Mouse (Mus musculus) heart, embryonic 12.5 days (tissue): ENCODE data around the gene Nkiras2. TPM values are rescaled to one million over a fixed set of nuclear protein-coding genes. Genes with fewer than 3 reads are reported as not detected.
"Not testable (repeated sequence)": the region's sequence is repeated elsewhere in the genome, so short reads cannot be mapped to it uniquely, and the experiment has no call there.

ENCODE experiments used
- ATAC-seq: fragments of 200-750 bp; cut with Nextera tagmentation; 2 replicates; pipeline ENCODE4 v1.8.0; 2017; ENCODE audit warnings: moderate TSS enrichment, moderate library complexity; ENCODE audit not compliant: insufficient number of reproducible peaks, low FRiP score
- H3K27ac ChIP-seq: fragments of 300-500 bp; sonication (generic); 2 replicates; pipeline ENCODE4 v1.5.1; 2016; ENCODE audit warnings: mild to moderate bottlenecking, moderate library complexity; ENCODE audit not compliant: poor library complexity, severe bottlenecking
- H3K27me3 ChIP-seq: fragments of 300-500 bp; sonication (generic); replicated peaks from 2 replicates; pipeline ENCODE4 v1.6.1; 2016; ENCODE audit warnings: mild to moderate bottlenecking, moderate library complexity
- H3K36me3 ChIP-seq: fragments of 300-500 bp; sonication (generic); 2 replicates; pipeline ENCODE4 v1.6.1; 2016; ENCODE audit warnings: mild to moderate bottlenecking, moderate library complexity
- H3K4me1 ChIP-seq: fragments of 300-500 bp; sonication (generic); replicated peaks from 2 replicates; pipeline ENCODE4 v1.6.1; 2016; ENCODE audit warnings: mild to moderate bottlenecking
- H3K4me2 ChIP-seq: fragments of 300-500 bp; sonication (generic); 2 replicates; pipeline ENCODE4 v1.6.1; 2016; ENCODE audit warnings: mild to moderate bottlenecking, moderate library complexity
- H3K4me3 ChIP-seq: fragments of 300-500 bp; sonication (generic); 2 replicates; pipeline ENCODE4 v1.5.1; 2016; ENCODE audit warnings: mild to moderate bottlenecking
- H3K9ac ChIP-seq: fragments of 300-500 bp; sonication (generic); 2 replicates; pipeline ENCODE4 v1.6.1; 2016; ENCODE audit warnings: mild to moderate bottlenecking, moderate library complexity
- H3K9me3 ChIP-seq: fragments of 300-500 bp; sonication (generic); replicated peaks from 2 replicates; pipeline ENCODE4 v1.6.1; 2016; ENCODE audit warnings: mild to moderate bottlenecking, moderate library complexity
- WGBS: fragments of 180-500 bp; shearing (Covaris S2); methylation state at CpG from one replicate; pipeline ENCODE4 v1.1.7; 2016; 5-methylcytosine and 5-hydroxymethylcytosine counted together
- polyA plus RNA-seq: library from polyadenylated mRNA; unstranded; fragments of >200 nt; fragmentation: Nextera tagmentation; extraction: Ambion mirVana; gene quantifications from 2 replicates; pipeline ENCODE4 v1.2.1, GENCODE M21; 2016

The Nkiras2 gene
- polyA plus RNA-seq, 1 experiment from 2014 or later = 60.7 TPM

- not testable (repeated sequence) for ATAC-seq, H3K9me3 ChIP-seq, H3K27me3 ChIP-seq, H3K4me3 ChIP-seq, H3K36me3 ChIP-seq, H3K4me2 ChIP-seq, H3K27ac ChIP-seq, H3K9ac ChIP-seq
- 86% methylated on average over 7 of the region's 7 CpGs for WGBS
- peaks cover 31% of the 10 kb centered on the region for H3K4me1 ChIP-seq
These were observed 2.2 kb upstream of the Nkiras2 start for GRCm38 (mm10) chr11:100616836-100617235.

GRCm38 (mm10) chr11:100617480-100617879, 1.6 kb upstream of the Nkiras2 start:
- H3K27me3 ChIP-seq = no peaks in the 10 kb centered on the region
- peak overlapping the region; percentile 83 for H3K4me2 ChIP-seq
- 0 out of 2 replicates have a peak overlapping the region, but pooled peaks have one; percentile 84 for H3K4me3 ChIP-seq
- H3K9ac ChIP-seq = no peak overlapping the region
- H3K4me1 ChIP-seq = peaks cover 28% of the 10 kb centered on the region
- H3K9me3 ChIP-seq = no peaks in the 10 kb centered on the region
- WGBS = 63% methylated on average over 4 of the region's 4 CpGs
- H3K27ac ChIP-seq = no peak overlapping the region
- H3K36me3 ChIP-seq = no peaks in the 10 kb centered on the region; the same call in 1 of the 2 replicates
- ATAC-seq = no peak

- WGBS = under 1% methylated on average over 40 of the region's 40 CpGs
- Histone ChIP-seq H3K9ac (peak overlapping the region; percentile 90), H3K4me2 (peak overlapping the region; percentile 83), H3K4me1 (peaks cover 32% of the 10 kb centered on the region), H3K27me3 (no peaks in the 10 kb centered on the region), H3K27ac (peak overlapping the region; percentile 95), H3K9me3 (no peaks in the 10 kb centered on the region), H3K36me3 (peaks cover 4% of the 10 kb centered on the region), H3K4me3 (peak overlapping the region; percentile 84)
- peak; percentile 96 for ATAC-seq
These were observed 486 bp downstream of the Nkiras2 start for GRCm38 (mm10) chr11:100619485-100619975.

GRCm38 (mm10) chr11:100619982-100620381, 938 bp downstream of the Nkiras2 start, which contains the start of gene Dnajc7:
Gene Dnajc7 (minus strand): TSS chr11:100620168.
- 8% methylated on average over 11 of the region's 11 CpGs for WGBS
- Histone ChIP-seq H3K4me1 (peaks cover 33% of the 10 kb centered on the region), H3K9ac (peak within 1 kb of the TSS; percentile 90), H3K4me2 (peak within 1 kb of the TSS; percentile 83), H3K4me3 (peak within 1 kb of the TSS; percentile 84), H3K9me3 (no peaks in the 10 kb centered on the region), H3K27ac (peak within 1 kb of the TSS; percentile 95), H3K36me3 (peaks cover 8% of the 10 kb centered on the region), H3K27me3 (no peaks in the 10 kb centered on the region)
- ATAC-seq = 0 out of 2 replicates have a peak, but pooled peaks have one; percentile 1

GRCm38 (mm10) chr11:100622714-100623113, 3.7 kb downstream of the Nkiras2 start:
- Histone ChIP-seq H3K9me3 (no peaks in the 10 kb centered on the region), H3K27ac (peak overlapping the region; percentile 87), H3K4me2 (peak overlapping the region; percentile 70), H3K36me3 (peaks cover 30% of the 10 kb centered on the region), H3K9ac (peak overlapping the region; percentile 76), H3K4me1 (peaks cover 29% of the 10 kb centered on the region), H3K4me3 (peak overlapping the region; percentile 78), H3K27me3 (no peaks in the 10 kb centered on the region)
- under 1% methylated on average over 24 of the region's 24 CpGs for WGBS
- ATAC-seq = peak; percentile 89

- peaks cover 30% of the 10 kb centered on the region for H3K36me3 ChIP-seq
- 53% methylated on average over 5 of the region's 5 CpGs for WGBS
- no peaks in the 10 kb centered on the region for H3K27me3 ChIP-seq
- H3K4me1 ChIP-seq = peaks cover 21% of the 10 kb centered on the region
- peak overlapping the region; percentile 78 for H3K4me3 ChIP-seq
- no peaks in the 10 kb centered on the region for H3K9me3 ChIP-seq
- H3K9ac ChIP-seq = peak overlapping the region; percentile 76
- H3K27ac ChIP-seq = no peak overlapping the region
- H3K4me2 ChIP-seq = peak overlapping the region; percentile 70
- no peak for ATAC-seq
These were observed 4.8 kb downstream of the Nkiras2 start for GRCm38 (mm10) chr11:100623867-100624266.

- Histone ChIP-seq H3K36me3 (peaks cover 30% of the 10 kb centered on the region), H3K9ac (no peak overlapping the region), H3K9me3 (no peaks in the 10 kb centered on the region), H3K27me3 (peaks cover 3% of the 10 kb centered on the region; the same call in 1 of the 2 replicates), H3K4me1 (peaks cover 17% of the 10 kb centered on the region), H3K27ac (no peak overlapping the region), H3K4me3 (no peak overlapping the region), H3K4me2 (no peak overlapping the region)
- WGBS = 93% methylated on average over 23 of the region's 23 CpGs
- ATAC-seq = no peak
These were observed 7.0 kb downstream of the Nkiras2 start for GRCm38 (mm10) chr11:100625754-100626700.

- ATAC-seq = no peak
- Histone ChIP-seq H3K4me2 (no peak overlapping the region), H3K27ac (no peak overlapping the region)
These were observed 7.7 kb downstream of the Nkiras2 start for GRCm38 (mm10) chr11:100626701-100627195.

GRCm38 (mm10) chr11:100628056-100628455, 9.0 kb downstream of the Nkiras2 start:
- peaks cover 13% of the 10 kb centered on the region for H3K27me3 ChIP-seq
- H3K9ac ChIP-seq = no peak overlapping the region
- WGBS = 86% methylated on average over 5 of the region's 5 CpGs
- peaks cover 17% of the 10 kb centered on the region for H3K4me1 ChIP-seq
- H3K27ac ChIP-seq = no peak overlapping the region
- no peak overlapping the region for H3K4me2 ChIP-seq
- no peak for ATAC-seq
- H3K9me3 ChIP-seq = no peaks in the 10 kb centered on the region
- no peak overlapping the region for H3K4me3 ChIP-seq
- H3K36me3 ChIP-seq = peaks cover 30% of the 10 kb centered on the region

More at GRCm38 (mm10) chr11:100626701-100627195, 7.7 kb downstream of the Nkiras2 start:
- 17% methylated on average over 9 of the region's 9 CpGs for WGBS
- H3K36me3 ChIP-seq = peaks cover 30% of the 10 kb centered on the region
- peaks cover 17% of the 10 kb centered on the region for H3K4me1 ChIP-seq
- H3K9me3 ChIP-seq = no peaks in the 10 kb centered on the region
- H3K9ac ChIP-seq = no peak overlapping the region
- no peak overlapping the region for H3K4me3 ChIP-seq
- H3K27me3 ChIP-seq = peaks cover 3% of the 10 kb centered on the region; the same call in 1 of the 2 replicates

- peak overlapping the region; percentile 23; the same call in 1 of the 2 replicates for H3K9ac ChIP-seq
- peaks cover 11% of the 10 kb centered on the region for H3K4me1 ChIP-seq
- H3K36me3 ChIP-seq = peaks cover 30% of the 10 kb centered on the region
- H3K27me3 ChIP-seq = peaks cover 19% of the 10 kb centered on the region
- H3K4me2 ChIP-seq = no peak overlapping the region
- no peaks in the 10 kb centered on the region for H3K9me3 ChIP-seq
- 68% methylated on average over 13 of the region's 13 CpGs for WGBS
- H3K4me3 ChIP-seq = no peak overlapping the region
- H3K27ac ChIP-seq = no peak overlapping the region
- ATAC-seq = no peak
These were observed 9.9 kb downstream of the Nkiras2 start for GRCm38 (mm10) chr11:100628862-100629352.

- ATAC-seq = no peak
- peaks cover 55% of the 10 kb centered on the region for H3K27me3 ChIP-seq
- WGBS = 62% methylated on average over 7 of the region's 7 CpGs
These were observed 15.5 kb downstream of the Nkiras2 start for GRCm38 (mm10) chr11:100634530-100634929.

More at GRCm38 (mm10) chr11:100634530-100634929, 15.5 kb downstream of the Nkiras2 start:
- no peaks in the 10 kb centered on the region for H3K9me3 ChIP-seq
- no peak overlapping the region for H3K4me3 ChIP-seq
- no peaks in the 10 kb centered on the region for H3K36me3 ChIP-seq
- H3K9ac ChIP-seq = no peak overlapping the region
- no peak overlapping the region for H3K27ac ChIP-seq
- no peak overlapping the region for H3K4me2 ChIP-seq
- no peaks in the 10 kb centered on the region for H3K4me1 ChIP-seq
